Mouse (Mus musculus) kidney, postnatal 4 days (tissue): ENCODE data around the gene Ndel1.

ENCODE experiments used
- DNase-seq, 2 experiments: peaks; one replicate each; pipeline ENCODE4 v3.0.0; 2021; ENCODE audit warnings: mixed read lengths in 2 of 2

Gene Ndel1

DNA sequence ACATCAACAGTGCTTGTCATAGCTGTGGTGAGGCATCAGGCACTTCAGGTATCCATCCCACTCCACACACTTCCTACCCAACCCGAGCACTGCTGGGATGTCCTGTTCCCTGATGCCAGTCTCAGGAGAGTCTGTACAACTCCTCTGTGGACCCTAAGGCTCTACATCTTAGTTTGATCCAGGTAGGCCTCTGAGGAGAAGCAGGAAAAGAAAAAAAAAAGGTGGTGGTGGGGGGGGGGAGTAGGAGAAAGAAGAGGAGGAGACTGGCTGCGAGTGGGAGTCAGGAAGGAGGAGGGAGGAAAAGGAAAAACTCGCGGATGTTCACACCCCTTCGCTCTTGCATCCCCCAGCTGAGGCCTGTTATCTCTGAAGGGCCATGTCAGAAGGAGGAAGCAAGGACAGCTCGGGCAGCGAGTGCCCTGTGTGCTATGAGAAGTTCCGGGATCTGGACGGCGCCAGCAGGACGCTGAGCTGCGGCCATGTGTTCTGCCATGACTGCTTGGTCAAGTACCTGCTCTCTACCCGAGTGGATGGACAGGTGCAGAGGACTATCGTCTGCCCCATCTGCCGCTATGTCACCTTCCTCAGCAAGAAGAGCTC lies 20.7 kb upstream of the Ndel1 start:
- DNase-seq = peak in 1 of 2 experiments; percentile 35

DNA sequence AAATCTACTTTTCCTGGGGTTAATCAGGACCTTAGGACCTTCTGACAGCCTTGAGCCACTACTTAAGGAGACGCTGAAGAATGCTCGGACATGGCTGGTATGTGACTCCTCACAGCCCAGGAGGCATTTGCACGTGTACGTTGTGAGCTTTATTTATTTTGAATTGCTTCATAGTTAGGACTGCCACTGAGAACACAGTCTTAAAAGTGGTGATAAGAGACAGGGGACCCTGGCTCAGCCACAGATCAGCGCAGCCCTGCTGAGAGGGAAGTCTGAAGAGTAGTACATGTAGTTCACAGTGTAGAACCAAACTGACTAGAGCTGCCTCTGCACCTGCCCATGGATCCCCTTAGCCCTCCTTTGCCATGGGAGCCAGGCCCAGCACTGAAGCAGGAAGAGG lies 20.2 kb upstream of the Ndel1 start:
- no peak for DNase-seq

DNA sequence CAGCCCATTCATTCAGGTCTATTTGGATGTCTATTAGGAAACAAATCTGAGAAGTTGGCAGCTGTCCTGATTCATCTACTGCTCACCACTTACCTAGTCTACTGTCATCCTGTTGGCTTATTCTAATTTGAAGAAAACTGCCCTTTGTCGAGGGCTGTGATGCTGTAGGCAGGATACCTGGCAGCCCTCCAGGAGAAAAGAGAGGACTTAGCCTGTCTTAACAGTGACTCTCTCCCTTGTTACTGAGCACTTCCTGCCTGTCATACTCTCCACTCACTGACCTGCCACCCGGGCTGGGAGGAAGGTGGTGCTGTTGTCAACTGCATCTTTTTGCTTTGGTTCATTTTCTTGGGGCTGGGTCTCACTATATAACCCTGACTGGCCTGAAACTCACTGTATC lies 19.0 kb upstream of the Ndel1 start:
- DNase-seq = no peak

DNA sequence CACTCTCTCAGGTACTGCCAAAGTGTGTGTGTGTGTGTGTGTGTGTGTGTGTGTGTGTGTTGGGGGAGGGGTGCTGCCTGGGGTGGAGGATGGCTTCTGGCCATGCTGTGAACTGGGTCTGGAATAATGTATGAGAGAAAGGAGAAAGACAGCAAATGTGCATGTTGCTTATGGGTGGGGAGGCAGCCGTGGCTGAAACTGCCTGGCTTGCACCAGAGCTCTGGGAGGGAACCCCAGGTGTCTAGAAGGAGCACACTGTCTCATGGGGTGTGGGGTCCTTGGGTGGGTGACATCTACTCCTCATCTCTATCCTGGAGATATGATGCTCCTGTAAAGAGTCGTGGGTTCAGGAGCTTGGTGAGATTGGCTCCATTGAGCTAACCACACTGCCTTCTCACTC lies 17.0 kb upstream of the Ndel1 start:
- DNase-seq = no peak

DNA sequence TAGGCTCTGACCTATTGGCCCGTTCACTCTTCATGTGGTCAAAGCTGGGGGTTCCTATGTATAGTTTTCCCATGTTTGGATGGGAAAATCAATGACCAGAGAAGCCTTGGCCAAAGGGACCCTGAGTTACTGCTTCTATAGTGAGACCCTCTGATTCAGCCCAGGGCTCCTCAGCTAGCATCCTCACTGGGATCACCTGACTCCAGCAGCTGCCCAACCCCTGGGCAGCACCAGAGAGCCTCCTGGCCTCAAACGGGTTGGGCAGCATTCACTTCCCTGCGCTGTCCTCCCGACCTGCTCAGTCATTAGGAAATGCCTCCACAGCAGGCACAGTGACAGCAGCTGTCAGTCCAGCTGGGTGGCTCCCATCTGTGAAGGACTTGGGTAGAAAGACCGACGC lies 16.6 kb upstream of the Ndel1 start, which contains the start of gene Rnf222:
TSS of gene Rnf222 (plus strand) at position 301 of the 400 bp plus-strand sequence.
- no peak for DNase-seq

DNA sequence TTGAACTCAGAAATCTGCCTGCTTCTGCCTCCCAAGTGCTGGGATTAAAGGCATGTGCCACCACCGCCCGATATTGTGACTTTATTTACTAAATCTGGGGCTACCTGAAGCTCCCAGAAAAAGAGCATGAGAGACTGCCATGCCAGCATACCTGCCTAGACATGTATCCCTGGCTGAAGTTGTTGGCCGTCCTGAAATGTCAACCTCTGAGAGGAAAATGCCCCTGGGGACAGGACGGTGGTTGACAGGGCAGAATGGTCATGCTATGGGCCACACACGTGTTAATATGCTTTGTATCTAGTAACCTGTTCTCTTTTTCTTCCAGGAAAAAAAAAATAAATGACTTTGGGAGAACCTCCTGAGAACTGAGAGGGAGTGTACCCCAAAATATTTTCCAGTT lies 14.4 kb upstream of the Ndel1 start:
- DNase-seq = no peak

DNA sequence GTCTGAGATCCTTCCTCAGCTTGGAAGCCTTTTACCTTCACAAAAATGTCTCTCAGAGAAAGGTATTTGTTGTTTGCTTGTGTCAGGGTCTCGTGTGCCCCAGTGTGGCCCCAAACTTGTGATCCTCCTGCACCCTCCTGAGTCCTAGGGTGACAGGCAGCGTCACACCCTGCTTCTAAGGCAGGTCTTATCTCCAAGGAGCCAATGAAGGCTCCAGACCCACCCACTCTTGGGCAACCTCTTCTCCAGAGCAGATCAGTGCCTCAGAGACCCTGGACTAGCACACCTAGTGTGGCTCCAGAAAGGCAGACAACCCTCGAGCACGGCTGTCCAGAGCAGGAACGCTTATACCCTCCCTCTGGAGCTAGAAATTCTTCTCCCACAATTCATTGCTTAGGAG lies 12.7 kb upstream of the Ndel1 start:
- DNase-seq = no peak

DNA sequence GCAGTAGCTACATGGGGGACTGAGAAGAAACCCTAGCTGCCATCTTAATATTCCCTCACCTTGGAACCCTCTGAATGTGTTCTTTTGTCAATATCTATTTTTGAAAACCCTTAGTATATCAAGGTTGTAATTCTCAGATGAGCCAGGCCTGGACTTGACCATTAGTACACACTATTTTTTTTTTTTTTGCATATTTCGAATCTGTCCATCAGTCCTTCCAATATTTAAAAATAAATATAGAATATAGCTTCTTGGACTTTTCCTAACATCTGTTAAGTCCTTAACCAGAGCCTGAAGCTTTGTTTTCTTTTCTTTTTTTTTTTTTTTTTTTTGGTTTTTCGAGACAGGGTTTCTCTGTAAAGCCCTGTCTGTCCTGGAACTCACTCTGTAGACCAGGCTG lies 12.2 kb upstream of the Ndel1 start:
- DNase-seq = no peak

DNA sequence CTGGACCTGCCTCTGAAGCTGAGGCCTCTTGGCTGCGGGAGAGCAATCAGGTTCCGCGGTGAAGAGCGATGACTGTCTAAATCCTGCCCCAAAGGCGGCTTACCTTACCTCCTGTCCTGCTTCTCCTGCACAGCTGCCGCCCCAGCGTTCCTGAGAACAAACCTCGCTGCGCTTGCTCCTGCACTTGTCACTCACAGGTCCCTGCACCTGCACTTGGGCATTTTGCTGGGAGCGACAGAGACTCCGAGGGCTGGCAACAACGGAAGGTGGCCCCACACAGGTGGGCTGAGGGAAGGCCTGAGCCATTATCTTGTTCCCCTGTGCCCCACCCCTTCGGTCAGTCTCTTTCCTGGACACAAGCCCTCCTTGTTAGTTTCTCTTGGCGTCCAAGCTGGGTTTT lies 10.4 kb upstream of the Ndel1 start:
- no peak for DNase-seq

DNA sequence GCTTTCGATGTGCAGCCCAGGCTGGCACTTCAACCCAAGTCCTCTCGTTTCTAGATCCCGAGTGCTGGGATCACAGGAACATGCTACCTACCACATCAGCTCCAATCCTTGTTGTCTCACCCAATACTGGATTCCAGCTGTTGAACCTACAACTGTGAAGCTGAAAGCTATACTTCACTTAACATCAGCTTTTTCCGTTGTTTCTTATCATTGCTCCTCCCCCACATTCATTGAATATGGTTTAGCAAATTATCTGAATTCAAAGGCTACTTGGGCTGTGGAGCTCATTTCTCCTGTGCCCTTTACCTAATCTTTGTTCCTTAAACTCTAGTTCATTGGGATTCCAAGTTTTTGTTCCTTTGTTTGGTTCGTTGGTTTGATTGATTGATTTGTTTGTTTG lies 7.2 kb upstream of the Ndel1 start:
- DNase-seq = no peak

DNA sequence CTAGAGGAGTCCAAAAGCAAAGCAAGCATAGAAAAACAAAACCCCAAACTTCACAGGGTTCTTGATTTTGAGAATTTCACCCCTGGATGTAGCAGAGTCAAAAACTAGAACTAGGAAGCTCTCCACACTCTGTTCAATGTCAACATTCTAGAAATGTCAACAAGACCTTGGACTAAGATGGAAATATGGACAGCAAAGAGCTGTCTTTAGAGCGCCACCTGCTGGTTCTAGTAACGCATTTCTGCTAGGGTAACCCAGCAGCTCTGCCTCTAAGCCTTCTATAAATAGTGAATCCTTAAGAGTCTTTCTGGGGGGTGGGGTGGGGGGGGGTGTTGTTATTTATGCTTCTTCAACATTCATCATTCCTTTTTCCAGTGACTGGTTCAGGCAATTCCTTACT lies 3.2 kb upstream of the Ndel1 start:
- DNase-seq = peak; percentile 75 to 79

DNA sequence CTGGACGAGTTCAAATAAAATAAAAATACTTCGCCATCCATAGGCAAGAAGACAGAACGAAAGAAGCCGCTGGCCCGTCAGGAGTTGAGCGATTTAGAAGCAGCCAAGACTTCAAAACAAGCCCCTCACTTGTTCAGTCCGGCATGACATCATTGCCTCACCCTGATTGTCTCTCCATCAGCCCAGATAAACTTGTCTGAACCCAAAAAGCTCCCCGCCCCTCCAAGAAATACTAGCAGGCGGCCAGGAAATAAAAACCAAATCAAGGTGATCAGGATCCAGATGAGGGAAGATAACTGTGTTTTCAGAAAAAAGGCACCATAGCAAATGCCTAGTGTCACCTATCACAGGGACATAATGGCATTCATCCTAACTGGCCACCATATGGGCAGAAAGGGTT lies 381 bp downstream of the Ndel1 start:
- DNase-seq = no peak

DNA sequence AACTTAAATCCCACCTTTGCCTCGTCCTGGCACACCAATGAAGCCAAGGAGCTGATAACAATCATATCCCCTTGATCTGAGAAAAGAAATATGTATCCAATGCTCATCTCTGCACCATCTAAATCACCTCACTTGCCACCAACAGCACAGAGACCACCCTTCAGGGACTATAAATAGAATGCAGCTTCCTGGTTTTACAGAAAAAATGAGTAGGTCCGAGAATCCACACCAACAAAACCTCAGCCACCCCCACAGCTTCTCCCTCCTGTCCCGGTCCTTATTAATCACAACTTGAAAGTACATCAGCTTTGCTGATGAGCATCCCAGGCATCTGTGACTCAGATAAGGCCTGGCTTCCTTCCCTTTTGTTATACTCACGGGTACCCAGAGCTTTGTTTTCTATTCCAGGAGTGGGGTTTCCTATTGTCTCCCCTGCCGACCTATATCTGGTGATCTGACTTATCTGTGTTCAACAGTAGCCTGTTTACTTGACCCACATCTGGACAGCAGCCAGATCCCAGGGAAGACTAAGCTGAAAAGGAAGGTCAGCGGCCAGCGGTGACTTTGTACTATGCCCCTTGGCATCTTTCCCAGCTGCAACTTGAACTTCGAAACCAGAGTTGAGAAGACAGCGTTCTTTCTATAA lies 7.0 kb downstream of the Ndel1 start:
- DNase-seq = peak; percentile 82 to 90

DNA sequence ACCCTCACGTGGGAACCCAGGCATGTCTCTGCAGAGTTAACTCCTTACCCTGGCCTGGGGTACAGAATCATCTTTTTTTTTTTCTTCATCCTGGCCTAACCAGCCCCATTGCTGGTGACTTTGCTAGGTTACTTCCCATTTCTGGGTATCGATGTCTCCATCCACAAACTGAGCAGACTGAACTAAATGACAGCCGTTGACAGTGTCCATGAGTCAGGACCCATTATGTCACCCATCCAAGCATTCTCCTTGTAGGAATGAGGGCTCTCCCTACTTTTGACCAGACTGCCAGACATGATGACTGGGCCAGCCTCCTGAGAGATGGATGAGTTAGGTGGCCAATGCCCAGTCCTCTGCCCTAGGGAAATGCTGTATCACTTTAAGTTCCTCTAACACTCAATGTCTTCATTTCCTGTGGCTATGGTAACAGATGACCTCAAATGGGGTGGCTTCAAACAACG lies 8.0 kb downstream of the Ndel1 start:
- DNase-seq = no peak

DNA sequence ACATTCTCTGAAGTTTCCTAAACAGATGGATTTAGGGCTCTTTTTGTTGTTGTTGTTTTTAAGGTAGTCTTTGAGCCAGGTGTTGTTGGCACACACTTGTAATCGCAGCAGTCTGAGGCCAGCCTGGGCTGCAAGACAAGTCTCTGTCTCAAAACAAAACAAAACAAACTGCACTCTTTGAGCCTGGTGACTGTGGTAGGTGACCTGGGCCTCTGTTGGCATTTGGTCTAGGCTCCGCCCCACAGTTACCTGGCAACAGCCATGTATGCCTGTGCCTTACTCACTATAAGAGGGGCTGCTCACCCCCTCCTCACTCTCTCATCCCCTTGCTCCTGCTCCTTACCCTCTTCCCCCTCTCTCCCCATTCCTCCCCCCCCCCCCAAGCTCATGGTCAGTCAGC lies 9.4 kb downstream of the Ndel1 start:
- DNase-seq = no peak

DNA sequence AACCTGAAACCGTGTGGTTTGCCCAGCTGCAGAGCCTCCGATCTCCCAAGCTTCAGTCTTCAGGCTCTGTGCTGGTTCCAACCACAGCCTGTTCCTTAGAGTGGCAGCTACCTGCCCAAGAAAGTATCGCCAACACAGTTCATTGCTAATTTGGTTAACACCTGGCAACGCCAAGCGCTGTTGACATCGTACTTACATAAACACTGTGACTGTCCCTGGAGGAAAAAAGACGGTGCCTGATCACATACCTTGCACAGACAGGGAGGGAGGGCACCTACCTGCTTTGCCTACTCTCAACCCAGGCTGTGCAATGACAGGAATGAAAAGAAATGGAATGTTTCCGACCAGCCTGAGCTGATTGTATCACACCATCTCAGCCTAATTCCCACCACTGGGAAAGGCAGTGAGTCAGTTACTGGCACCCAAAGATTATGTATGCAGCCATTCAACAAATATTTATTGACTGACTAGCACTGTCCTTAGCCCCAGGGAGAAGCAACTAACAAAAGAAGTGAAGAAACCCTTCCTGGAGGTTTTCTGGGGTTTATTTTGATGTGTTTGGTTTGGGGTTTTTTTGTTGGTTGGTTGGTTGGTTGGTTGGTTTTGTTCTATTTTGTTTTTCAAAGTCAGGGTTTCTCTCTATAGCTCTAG lies 11.6 kb downstream of the Ndel1 start:
- DNase-seq = no peak

DNA sequence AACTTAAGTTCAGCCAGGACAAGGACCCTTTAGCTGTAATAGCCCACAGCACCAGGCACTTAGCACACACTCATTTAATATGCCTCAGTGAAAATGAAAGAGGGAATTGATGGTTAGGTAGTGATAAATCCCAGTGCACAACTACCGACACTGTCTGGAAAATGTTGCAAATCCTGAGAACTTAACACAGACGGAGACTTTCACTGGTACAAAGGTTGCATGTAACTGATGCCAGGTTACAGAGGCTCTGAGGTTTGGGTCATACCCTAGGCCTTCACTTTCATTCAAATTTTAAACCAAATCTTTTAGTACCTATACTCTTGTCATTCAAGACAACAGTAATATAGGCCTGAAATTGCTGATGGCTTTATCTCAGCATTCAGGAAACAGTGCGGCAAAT lies 14.3 kb downstream of the Ndel1 start:
- no peak for DNase-seq

DNA sequence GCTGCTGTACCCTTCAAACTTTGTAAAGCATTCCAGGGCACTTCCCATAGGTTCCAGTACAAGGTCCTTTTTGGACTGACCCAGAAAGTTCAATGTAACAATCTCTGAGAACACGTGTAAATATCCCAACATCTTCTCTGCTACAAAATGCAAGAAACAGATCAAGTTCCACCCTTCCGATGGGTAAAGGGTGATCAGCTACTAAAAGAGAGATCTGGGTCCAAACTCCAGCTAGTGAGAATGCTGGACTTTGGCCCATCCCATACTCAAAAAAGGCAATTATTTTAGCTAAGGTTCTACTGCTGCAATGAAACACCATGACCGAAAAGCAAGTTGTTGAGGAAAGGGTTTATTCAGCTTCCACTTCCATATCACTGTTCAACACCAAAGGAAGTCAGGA lies 17.0 kb downstream of the Ndel1 start:
- DNase-seq = no peak

DNA sequence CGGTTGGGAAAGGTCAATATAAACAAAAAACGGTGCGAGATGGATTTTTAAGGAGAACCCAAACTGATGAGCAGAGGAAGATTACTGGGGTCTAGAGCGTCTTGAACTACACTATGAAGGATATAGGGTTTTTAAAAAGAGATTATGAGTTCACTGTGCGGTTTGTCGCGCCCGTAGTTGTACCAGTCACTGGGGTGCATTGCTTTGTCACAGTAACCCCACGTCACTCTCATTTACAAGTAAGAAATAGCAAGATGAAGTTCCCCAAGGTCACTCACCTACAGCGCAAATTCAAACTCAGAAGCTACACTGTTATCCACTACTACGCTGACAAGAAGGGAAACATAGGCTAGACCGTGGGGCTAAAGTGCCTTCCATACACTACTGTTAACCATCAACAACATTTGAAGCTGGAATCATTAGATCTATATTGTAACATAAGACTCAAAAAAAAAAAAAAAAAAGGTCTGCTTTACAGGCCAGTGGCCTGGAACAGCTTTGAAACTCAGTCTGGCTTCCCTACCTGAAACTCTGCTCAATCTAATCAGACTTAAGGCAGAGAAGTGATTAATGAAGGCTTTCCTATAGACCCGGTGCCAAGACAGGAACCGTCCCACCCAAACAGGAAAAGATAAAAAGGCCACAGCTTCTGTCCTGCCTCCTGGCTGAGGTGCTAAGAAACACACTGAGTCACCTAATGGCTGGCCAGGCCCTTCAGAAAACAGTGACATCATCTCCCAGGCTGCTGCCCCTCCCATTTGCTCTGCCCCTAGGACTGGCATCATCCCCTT lies 17.9 kb downstream of the Ndel1 start:
- DNase-seq = peak; percentile 32 to 63

DNA sequence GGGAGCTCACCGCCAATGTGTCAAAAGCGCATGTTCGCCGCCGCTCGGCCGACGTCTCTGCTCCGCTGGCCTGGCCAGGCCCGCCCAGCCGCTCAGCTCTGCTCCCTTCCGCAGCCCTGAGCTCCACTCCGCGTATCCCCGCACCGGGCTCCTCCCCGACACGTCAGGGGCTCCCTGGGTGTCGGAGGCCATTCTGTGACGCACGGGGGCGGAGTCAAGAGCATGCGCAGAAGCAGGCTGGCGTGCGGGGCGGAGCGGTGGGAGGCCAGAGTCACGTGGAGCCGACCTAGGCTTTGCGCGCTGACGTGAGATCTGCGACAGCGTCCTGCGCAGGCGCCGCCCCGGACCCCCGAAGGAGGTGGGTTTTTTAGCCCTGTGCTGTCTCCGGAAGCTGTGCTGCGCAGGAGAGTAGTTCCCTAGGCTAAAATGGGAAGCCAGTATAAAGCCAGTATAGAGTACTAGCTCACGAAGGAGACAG lies 18.7 kb downstream of the Ndel1 start:
- DNase-seq = peak; percentile 100

DNA sequence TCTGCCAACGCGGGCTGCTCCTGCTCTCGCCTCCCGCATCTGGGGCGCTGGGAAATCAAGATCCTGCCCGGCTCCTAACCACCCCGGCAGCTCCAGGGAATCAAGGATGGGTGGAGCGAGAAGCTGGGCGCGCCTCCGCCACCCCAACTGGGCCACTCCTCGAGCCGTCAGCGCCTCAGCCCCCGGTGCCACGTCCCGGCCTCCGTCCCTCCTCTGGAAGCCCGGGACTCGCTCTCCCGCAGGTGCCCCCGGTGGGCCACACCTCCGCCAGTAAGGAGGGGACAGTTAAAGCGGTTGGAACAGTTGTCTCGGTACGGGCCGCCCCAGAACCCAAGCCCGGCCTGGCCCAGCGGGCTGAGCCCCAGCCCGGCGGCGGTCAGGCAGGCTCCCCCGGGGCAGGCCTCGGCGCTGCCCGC lies 19.2 kb downstream of the Ndel1 start:
- DNase-seq = peak; percentile 76 to 85

DNA sequence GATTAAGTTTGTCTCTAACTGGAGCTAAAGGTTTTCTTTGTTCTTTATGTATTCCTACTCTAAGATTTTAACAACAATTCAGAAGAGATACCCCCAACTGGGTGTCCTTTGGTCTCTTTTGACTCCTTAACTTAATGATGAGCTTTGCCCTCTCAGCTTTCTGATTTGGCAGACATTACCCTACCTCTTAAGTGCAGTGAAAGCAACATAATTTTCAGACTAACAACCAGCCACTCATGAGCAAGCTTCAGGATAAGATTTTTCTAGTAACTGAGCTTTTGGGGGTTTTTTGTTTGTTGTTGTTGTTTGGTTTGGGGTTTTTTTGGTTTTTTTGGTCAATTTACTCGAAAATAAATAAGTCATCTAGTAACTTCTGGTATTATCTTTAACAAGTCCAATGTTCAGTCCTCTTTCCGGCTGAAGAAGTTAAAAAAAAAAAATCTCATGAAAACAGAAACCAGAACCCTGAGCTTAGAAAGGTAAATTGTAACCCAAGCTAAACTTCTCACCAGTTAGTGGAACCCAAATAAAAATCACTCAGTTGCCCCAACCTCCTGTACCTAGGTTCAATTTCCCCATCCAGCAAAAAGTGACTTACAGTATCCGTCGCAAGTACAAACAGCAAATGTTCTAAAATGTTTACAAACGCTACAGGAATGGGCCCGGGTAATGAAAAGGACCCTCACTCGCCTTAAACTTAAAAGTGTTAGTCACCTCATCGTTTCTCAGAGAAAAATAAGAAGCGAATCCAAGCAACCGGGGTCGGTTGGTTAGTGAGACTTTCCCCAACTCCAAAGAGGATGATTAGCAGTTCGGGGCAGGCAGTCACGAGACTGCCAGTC lies 19.8 kb downstream of the Ndel1 start:
- DNase-seq = no peak
